Mouse (Mus musculus): ENCODE data around the gene Pkn3.
A peak's percentile ranks its signal among the peaks of the same experiment; 100 is the strongest.
"Not testable (repeated sequence)": the region's sequence is repeated elsewhere in the genome, so short reads cannot be mapped to it uniquely, and the experiment has no call there.

Gene Pkn3

DNA sequence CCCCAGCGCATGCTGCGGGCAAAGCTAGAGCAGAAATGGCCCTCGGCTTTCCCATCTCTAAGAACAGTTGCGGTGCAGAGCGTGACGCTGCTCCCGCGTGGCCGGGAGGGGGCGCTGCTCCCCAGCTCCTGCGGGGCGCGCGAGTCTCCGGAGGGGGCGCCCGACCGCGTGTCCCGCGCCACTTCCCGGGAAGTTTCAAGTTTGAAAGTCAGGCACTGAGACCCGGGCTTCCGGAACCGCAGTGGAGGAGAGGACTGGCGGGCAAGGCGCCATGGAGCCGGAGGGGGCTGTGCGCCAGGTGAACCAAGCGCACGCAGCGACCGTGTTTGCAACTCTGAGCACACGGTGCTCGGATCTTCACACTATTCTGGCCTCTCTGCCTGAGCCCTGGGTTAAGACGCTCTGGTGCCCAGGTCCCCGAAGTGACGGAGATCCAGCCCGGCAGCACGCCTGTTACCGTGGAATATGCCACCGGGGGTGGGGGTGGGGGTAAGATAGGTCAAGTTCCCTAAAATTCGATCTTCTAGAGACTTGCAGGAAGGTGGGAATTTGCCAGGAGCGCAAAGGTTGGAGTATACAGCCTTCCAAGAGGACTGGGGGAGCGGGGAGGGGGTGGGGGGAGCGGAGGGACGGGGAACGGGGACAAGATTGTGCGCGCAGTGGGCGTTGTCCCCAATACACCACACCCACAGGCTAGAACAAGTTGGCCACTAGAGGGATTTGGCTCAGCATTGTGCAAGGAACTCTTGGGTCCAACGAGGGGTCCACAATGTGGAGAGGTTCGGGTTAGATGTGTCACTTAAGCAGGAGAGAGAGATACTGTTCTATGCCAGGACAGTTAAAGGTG, at the start of gene Pkn3:
Pkn3 (plus strand) TSS at position 183 of the 847 bp plus-strand sequence.
- peak; percentile 61 for DNase-seq (ENCODE audit: low read depth)

DNA sequence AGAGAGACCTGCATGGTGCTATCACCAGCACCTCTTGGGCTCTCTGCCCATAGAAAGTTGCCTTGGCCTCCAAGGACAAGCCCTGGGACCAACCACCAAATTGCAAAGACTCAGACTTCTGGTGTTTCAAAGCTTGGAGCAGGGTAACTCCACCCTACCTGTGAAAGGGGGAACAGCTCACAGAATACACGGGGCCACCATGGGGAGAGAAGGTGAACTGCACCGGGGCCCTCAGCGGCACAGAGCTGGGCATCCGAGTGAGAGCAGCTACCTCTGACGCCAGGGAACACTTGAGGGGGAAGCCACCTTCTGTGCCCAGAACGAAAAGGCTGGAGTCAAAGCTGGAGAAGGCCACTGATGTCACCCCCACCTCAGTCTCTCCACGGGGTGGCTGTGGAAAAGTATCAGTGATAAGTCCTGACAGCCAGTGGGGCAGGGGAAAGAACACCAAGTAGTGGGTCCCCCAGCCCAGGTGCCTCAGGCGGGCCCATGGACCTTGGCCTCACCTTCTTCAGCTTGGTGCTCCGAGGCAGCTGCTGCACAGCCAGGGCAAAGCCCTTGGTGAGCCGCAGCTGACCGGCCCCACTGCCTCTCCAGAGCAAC, 45.1 kb upstream of the Pkn3 start:
- no peak for DNase-seq (ENCODE audit: low read depth)

DNA sequence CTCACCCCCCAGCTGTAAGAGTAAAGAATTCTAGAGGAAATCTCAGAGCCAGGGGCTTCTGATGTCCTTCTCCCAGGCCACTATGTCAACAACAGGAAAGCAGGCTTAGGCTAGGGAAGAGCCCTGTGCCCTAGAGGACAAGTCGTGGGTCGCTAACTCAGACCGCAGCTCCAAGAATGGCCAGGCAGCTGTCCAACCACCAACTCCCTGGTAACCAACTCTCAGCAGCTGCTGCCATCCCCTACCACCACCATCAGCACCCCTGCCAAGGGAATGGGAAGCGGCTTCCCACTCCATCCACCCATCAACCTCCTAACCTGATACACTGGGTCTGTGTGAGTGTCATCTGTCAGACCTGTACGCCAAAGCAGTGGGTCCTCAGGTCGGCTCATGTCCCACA, 44.5 kb upstream of the Pkn3 start:
- no peak for DNase-seq (ENCODE audit: low read depth)

DNA sequence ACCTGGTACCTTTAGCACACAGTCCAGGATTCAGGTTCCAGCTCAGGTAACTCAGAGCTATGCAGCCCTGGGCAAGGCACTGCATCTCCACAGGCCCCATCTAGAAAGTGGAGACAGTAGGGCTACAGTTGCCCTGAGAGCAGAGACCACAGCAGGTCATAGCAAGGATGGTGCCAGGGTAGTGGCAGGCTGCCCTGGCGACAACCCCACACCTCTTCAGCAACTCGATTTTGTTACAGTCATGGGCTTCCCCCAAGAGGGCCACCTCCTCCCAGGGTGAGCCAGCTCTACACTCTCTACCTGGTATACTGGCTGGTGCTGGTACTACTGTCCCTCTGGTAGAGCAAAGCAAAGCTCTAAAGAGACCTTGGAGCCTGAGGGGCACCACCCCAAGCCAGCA, 39.7 kb upstream of the Pkn3 start:
- DNase-seq (ENCODE audit: low read depth) = no peak

DNA sequence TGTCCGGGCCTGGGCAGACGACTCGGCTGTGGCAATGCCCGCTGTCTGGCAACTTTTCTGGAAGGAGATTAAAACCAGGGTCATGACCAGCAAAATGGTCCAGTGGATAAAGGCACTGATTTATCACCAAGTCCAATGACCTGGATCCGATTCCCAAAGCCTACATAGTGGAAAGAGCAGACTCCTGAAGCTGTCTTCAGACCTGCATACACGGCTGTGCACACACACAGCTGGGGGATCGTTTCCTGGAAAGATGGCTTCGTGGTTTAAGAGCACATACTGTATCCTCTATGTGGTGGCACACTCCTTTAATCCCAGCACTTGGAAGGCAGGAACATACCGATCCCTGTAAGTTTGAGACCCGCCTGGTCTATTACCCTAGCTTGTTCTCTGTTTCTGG, 39.1 kb upstream of the Pkn3 start:
- no peak for DNase-seq (ENCODE audit: low read depth)

DNA sequence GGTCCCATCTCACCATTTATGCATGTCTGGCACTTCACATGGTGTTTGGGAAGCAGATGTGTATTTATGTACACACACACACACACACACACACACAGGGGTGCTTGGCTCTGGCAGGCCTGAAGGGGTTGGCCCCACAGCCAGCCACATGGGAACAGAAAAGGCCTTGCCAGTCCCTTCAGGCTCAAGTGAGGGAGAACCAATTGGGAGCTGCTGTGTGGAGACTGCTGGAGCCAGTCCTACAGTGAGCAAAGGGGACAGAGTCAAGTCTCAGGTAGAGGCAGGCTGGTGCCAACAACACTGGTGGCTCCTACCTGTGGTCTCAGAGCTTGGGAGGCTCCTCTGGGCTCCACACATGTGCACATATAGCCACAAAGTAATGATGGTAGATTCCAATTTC, 37.8 kb upstream of the Pkn3 start:
- DNase-seq (ENCODE audit: low read depth) = no peak

DNA sequence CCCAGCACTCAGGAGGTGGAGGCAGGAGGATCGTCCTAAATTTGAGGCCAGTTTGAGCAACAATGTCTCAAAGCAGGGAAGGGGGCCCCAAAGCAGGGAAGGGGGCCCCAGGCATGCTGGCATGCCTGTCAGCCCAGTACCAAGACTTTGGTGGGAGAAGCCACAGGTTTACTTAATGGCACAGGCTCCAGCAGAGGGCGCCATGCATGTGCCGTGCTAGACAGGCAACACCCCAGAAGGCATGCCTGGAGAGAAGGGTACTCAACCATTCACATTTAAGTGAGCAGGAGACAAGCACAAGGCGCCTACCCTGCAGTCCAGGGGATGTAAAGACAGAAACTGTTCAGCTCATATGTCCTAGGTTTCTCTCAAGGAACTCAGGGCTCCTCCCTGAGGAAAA, 35.0 kb upstream of the Pkn3 start:
- DNase-seq (ENCODE audit: low read depth) = peak; percentile 71

DNA sequence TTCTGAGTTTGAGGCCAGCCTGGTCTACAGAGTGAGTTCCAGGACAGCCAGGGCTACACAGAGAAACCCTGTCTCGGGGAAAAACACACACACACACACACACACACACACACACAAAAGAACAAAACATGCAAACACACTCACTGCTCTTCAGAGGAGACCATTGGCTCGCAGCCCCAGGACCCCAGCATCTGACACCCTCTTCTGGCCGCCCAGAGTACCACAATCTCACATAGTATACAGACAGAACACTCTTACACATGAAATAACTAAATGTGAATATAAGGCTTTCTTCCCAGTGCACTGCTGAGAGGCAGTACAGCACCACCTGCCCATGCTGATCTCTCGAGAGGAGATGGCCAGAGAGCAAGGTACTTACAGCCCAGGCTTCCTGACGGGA, 32.9 kb upstream of the Pkn3 start:
- no peak for DNase-seq (ENCODE audit: low read depth)

DNA sequence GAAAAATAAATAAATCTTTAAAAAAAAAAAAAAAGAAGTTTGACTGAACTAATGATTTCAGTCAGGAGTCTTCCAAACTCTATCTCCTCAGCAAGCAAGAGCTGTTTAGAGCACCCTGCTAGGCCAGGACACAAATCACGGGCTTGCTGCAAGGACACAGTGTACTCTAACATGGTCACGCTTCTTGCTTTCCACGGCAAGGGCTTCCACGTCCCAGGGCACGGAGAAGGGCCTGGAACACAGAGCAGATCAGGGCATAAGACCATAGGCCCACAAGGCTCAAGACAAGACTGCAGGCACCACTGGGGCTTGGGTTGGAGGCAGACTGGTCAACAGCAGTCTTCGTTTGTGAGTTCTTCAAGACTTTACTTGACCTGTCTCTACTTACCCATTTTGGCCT, 30.4 kb upstream of the Pkn3 start:
- no peak for DNase-seq (ENCODE audit: low read depth)

DNA sequence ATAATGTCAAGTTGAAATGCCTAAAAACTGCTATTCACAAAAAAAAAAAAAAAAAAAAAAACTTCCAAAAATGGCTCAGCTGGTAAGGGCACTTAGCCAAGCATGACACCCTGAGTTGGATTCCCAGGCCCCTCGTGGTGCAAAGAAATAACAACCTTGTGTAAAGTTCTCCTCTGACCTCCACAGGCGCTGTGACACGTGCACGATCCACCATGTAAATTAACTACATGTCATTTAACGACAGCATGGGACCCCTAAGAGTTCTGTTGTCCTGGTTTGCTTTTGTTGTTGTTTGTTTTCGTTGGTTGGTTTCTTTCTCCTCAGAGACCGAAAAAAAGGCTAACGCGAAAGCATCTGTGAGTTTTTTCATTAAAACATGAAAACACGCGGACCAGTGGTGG, 29.4 kb upstream of the Pkn3 start:
- no peak for DNase-seq (ENCODE audit: low read depth)

DNA sequence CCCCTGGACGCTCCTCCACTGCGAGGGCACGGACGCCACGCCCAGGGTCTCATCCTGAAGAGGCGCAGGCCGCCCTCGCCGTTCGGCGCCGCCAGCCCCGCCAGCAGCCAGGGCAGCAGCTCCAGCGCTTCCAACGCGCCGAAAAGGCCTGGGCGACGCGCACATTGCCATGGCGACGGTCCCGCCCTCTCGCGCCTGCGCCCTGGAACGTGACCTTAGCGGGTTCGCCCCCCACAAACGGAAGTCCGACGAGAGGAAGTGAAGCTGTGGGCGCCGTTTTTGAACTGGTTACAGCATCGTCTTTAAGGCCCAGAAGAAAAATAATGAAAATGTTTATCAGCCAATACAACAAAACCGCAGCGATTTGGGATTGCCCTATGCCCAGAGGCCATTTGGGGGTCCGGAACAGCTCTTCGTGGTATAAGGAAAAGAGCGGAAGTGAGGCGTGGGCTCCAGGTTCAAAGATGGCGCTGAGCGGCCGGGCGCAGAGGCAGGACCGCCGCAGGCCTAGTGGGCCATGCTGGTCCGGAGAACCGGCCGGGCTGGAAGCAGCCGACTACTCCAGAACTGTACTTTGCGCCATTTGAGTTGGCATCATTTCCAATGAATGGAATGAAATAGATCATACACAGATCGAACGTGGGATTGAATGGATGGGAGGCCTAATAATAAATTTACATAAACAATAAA, 28.6 kb upstream of the Pkn3 start, which contains the start of gene Wdr34:
Wdr34 (minus strand) TSS at position 183 of the 690 bp plus-strand sequence.
- DNase-seq (ENCODE audit: low read depth) = peak; percentile 95

DNA sequence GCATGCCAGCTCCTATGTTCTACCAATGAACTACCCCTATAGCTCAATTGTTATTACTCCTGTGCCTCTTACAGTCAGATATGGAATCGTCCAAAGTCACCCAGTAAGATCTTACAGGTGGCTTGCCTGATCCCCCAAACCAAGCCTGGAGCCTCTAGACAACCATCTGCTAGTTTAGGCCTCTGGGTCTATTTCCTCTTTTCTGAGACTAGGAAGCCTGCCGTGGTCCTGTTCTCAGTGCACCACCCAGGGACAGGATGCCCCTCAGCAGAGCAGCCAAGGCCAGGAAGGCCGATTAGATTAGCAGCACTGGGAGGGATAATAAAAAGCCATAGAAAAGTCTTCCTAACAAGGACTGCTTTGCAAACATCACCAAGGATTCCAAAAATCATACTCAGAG, 27.7 kb upstream of the Pkn3 start:
- no peak for DNase-seq (ENCODE audit: low read depth)

DNA sequence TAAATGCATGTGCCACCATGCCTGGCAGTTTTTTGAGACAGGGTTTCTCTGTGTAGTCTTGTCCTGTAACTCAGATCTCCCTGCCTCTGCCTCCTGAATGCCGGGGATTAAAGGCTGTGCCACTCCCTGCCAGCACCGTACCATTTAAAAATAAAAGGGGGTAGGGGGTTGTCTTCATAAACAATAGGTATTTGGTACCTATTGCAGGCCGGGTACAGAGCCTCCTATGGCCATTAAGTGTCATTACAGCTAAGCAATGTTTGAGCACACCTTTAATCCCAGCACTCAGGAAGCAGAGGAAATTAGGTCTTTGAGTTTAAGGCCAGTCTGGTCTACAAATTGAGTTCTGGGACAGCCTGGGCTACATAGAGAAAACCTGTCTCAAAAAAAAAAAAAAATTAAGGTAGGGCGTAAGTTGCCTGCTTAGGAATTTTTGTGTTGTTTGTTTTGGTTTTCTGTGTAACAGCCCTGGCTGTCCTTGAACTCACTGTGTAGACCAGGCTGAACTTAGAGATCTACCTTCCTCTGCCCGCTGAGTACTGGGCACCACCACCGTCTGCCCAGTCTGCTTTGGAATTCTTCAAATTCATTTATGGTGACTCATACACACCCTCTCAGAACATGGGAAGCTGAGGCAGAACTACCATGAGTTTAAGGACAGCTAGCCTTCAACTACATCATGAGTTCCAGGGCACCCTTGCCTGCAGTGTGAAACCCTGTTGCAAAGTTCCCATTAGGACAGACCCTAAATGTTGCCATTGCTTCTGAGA, 25.3 kb upstream of the Pkn3 start:
- no peak for DNase-seq (ENCODE audit: low read depth)

DNA sequence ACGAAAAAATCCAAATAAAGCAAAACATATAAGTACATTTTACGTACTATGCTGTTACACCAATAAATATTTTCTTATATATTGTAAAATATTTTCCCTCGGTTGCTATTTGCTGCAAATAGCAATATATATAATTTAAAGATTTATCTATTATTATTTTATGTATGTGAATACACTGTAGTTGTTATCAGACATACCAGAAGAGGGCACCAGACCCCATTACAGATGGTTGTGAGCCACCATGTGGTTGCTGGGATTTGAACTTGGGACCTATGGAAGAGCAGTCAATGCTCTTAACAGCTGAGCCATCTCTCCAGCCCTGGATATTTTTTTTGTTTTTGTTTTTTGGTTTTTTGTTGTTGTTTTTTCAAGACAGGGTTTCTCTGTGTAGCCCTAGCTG, 22.2 kb upstream of the Pkn3 start:
- not testable (repeated sequence) for DNase-seq (ENCODE audit: low read depth)

DNA sequence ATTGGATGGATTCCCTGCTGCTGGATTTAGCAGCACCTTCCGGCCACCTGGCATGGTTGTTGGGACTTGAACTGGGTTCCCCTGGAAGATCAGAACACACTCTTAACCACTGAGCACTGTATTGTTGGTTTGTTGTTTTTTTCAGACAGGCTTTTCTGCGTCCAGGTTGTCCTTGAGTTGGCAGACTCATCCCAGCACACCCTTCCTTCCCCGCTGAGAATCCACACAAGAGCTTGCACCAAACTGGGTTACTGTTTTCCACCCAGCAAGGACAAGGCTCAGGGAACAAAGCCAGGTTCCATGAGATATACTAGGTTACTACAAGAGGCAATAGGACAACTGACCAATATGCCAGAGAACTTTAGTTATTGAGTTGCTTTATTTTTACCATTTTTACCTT, 20.7 kb upstream of the Pkn3 start:
- DNase-seq (ENCODE audit: low read depth) = no peak

DNA sequence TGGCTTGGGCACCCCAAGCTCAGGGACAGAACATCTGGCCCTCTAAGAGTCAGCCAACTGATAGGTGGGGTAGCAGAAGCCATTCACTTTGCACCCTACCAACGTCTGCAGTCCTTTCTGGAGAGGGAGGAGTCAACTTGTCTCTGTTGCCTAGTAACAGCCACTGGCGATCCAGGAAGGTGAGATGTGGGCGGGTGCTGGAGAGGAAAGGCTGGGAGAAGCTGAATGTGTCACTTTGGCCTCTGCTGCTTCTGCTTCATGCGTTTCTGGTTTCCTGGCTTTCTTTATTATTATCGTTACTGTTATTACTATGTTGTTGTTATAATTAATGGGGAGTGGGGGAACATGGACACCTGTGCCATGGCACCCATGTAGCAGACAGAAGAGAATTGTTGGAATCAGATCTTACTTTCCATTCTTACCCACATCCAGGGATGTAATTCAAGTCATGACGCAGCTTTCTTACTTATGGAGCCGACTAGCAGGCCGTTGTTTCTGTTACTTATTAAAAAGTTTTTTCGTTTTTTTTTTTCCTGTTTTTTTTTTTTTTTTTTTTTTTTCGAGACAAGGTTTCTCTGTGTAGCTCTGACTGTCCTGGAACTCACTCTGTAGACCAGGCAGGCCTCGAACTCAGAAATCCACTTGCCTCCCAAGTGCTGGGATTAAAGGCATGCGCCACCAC, 20.1 kb upstream of the Pkn3 start, which contains the start of gene Set:
Set (plus strand) TSS at position 156 of the 682 bp plus-strand sequence.
- no peak for DNase-seq (ENCODE audit: low read depth)

DNA sequence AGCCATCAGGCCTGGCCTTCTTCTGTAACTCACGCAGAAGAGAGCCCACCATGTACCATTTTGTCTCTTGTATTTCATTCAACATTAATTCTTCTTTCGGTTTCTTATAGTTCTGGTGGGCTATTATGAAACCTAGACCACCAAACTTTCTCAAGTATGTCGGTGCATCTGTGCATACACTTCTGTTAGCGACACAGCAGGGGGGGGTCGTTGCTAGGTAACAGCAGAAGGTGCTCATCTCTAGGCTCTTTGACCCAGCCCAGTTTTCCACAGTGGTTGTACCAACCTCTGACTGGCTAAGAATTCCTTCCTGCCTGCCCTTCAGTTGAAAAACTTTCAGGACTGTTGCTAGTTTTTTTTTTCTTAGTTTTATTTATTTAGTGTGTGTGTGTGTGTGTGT, 19.1 kb upstream of the Pkn3 start:
- DNase-seq (ENCODE audit: low read depth) = no peak

DNA sequence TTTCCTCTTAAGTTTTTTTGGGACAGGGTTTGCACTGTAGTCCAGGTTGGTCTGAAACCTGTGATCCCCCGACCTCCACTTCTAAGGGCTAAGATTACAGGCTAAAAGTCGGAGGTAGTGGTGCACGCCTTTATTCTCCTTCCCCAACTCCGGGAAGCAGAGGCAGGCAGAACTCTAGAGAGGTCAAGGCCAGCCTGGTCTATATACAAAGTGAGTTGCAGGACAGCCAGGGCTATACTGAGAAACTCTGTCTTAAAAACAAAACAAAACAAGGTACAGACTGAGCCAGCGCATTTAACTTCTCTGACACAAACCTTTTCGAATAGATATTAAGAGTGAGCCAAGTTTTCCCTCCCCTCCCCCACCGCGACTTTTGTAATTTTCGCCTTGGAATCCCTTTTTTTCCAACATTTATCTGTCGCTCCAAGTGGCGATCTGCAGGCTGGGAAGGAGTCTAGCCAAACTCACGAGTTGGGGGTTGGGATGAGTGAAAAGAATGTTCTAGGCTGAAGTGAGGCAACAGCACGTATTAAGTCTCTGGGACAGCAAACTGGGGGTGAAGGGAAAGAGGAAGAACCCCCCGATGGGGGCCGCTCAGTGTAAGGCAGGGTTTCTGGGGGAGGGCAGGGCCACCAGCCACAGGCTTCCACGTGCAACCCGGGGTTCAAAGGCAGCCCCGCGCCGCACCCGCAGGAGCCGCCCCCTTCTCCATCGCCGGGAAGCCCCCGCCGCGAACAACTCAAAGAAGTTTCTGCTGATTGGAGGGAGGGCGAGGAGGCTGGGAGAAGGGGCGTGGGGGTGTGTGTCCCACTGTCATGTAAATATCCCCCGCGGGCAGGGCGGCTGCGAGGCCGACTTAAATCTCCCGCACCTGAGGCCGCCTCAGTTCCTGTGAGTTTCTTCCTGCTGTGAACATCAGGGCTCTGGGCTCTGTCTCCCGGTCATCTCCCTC, 16.0 kb upstream of the Pkn3 start:
- DNase-seq (ENCODE audit: low read depth) = no peak

DNA sequence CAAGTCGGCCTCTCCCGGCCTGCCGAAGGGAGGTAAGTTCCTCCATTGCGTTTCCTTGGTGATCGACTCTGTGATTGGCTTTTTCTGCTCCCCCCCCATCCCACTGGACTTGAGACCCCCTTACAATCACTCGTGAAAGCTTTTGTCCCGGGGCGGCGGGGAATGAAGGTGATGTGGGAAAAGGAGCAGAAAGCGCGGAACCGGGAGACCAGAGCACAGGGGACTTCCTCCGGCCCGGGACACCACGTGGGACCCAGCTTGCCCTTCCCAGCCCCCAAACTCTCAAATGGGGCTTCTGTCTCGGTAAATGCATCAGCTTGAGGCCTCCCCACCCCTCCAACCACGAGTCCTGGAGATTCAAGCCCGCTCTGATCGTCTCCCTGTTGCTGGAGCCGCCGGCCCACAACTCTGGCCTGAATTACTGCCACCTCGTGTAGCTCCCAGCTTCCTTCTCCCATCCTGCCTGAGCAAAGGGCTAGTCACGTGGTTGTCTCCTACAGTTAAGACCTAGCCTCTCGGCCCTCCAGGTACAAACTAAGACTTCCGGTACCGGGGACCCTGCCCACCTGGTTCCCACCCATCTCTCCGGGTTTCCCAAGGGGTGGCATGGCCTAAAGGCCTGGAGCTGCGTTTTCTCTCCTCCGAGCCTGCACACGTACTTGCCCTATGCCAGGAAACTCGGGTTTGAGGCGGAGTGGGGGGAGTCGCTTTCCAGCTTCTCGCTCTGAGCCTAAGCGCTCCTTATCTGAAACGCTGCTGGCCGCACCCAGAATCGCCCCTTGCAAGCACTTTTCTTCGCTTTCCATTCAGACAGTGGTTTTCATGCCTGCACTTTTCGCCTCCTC, 15.0 kb upstream of the Pkn3 start:
- peak; percentile 73 for DNase-seq (ENCODE audit: low read depth)

DNA sequence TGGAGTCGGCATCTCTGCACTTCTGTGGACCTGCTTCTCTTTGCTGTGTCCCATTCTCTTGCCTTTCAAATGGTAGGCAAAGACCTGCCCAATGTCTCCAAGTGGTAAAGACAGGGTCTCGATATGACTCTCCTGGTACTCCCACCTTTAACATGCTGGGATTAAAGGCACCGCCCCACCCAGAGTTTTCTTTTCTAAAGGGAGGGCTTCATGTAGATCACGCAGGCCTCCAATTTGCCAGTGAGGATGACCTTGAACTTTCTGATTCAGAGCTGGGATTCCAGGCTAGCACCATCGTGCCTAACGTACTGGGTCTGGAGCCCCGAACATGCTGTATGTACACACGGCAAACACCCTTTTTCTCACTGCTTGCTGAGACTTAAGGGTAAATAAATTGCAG, 14.2 kb upstream of the Pkn3 start:
- DNase-seq (ENCODE audit: low read depth) = no peak
